Mouse (Mus musculus) granulocyte monocyte progenitor cell, adult 5-6 weeks (primary cell): Measurements from ENCODE around the gene Fam25c. TPM values are rescaled to one million over a fixed set of nuclear protein-coding genes. Genes with fewer than 3 reads are reported as not detected.
A peak's percentile ranks its signal among the peaks of the same experiment; 100 is the strongest.
"Not testable (repeated sequence)": the region's sequence is repeated elsewhere in the genome, so short reads cannot be mapped to it uniquely, and the experiment has no call there.

Source experiments
- ATAC-seq: replicated peaks from 2 replicates; pipeline ENCODE4 v1.8.0; 2016; ENCODE audit warnings: mild to moderate bottlenecking, moderate TSS enrichment, inconsistent platforms; ENCODE audit not compliant: poor library complexity, severe bottlenecking
- total RNA-seq, 2 experiments: library from RNA; stranded (forward) in 1 of 2; stranded (reverse) in 1 of 2; fragments of 200-712, 200-1000 nt in 1 of 2; fragments of >200 nt in 1 of 2; fragmentation: Nextera tagmentation in 1 of 2; gene quantifications; 2 replicates each; pipeline ENCODE4 v1.2.3; 2014 to 2017

Fam25c gene
- total RNA-seq, 2 experiments from 2014 or later, result not detected

- no peak for ATAC-seq
These were observed 22.8 kb downstream of the Fam25c start for GRCm38 (mm10) chr14:34332476-34332875.

- no peak for ATAC-seq
These were observed 23.3 kb downstream of the Fam25c start for GRCm38 (mm10) chr14:34331886-34332285.

- no peak for ATAC-seq
These were observed 24.5 kb downstream of the Fam25c start for GRCm38 (mm10) chr14:34330657-34331158.

DNA sequence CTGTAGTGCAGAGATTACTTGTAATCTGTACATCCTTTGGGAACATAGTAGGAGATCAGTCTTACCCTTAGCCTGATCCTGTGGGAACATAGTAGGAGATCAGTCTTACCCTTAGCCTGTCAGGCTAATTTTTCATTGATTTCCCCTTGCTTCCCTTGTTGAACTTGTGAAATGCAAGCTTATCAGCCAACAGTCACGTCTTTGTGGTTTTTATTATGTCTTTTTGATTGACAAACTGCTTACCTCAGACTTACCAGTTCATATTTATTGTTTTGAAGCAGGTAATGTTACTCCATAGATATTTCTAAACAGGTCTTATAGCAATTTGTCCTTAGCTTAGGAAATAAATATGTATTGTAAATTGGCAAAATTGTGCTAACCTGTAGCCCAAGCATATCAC is 27.6 kb downstream of the Fam25c start:
- no peak for ATAC-seq

DNA sequence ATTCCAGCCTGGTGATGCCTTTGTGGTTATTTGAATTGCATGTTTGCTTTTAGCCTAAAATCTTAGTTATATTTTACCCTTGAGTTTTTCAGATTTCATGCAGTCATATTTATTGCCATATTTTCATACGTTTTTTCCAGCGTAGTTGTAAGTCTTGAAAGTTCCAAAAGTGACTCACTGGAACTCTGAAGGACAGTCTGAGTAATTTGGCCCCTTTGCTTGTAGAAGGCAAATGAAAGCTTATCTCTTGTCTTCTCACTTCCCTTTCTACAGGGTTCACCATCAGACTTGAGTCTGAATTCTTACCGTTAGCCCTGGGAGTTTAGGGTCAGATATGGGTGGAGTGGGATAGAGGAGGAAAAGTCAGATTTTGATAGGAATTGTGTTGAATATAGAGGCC is 28.6 kb downstream of the Fam25c start:
- ATAC-seq, result no peak

- ATAC-seq, result no peak
These were observed 31.6 kb downstream of the Fam25c start for GRCm38 (mm10) chr14:34323576-34324085.

- ATAC-seq, result no peak
These were observed 37.1 kb downstream of the Fam25c start for GRCm38 (mm10) chr14:34318113-34318512.

GRCm38 (mm10) chr14:34317431-34317830 is 37.8 kb downstream of the Fam25c start:
- ATAC-seq, result no peak

DNA sequence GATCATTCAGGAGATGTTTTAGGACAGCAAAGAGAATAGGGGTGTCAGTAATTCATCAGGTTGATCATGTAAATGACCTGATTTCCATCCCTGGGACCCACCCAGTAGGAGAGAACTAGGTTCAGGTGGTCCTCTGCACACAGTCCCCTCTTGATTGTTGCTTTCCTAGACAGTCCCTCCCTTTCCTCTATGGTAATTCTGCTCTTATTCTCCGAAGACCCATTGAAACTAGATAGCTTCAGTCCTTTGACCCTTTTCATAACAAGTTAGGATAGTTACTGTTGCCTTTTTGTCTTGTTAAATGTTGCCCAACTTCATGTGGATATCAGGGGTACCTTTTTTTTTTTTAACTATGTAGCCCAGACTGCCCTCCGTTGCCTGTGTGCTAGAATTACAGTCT is 38.9 kb downstream of the Fam25c start:
- no peak for ATAC-seq

GRCm38 (mm10) chr14:34314796-34315195 is 40.4 kb downstream of the Fam25c start:
- no peak for ATAC-seq

DNA sequence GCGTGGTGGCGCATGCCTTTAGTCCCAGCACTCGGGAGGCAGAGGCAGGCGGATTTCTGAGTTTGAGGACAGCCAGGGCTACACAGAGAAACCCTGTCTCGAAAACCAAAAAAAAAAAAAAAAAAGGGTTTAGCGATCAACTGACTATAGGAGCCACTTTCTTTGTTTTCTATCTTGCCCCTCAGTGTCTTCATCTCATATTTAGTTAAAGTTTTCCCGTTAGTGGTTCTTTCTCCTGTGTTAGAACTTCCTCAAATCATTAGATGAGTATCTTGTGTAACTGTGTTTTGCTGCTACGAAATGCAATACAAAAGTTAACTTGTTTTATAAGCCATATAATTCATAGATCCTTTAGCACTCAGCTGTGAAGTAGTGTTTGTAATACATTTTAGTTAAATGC is 40.9 kb downstream of the Fam25c start:
- ATAC-seq, result not testable (repeated sequence)

GRCm38 (mm10) chr14:34313612-34314011 is 41.6 kb downstream of the Fam25c start:
- ATAC-seq, result no peak

- ATAC-seq, result peak; percentile 2; the same call in 1 of the 2 replicates
These were observed 42.7 kb downstream of the Fam25c start for GRCm38 (mm10) chr14:34312339-34313048.

DNA sequence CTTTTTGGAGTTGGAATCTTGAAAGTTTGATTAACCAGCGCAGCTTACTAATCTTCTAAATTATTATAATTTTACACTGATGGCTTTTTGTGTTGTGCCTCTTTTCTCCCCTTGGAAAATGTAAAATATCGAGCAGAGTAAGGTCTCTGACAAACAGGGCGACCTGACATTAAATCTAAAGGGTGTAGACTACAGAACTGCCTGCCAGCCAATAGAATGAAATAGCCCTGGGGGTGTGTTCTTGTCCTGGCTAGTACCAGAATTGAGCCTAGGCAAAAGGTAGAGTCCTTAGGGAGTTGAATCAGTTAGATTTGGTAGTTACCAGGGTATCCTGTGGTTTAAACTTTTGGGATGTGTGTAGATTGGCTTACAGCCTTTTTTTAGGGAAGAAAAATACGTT is 43.5 kb downstream of the Fam25c start:
- no peak for ATAC-seq

GRCm38 (mm10) chr14:34311021-34311631 is 44.1 kb downstream of the Fam25c start:
- ATAC-seq, result peak; percentile 43

GRCm38 (mm10) chr14:34310234-34310965 is 44.8 kb downstream of the Fam25c start, which contains the start of the genes Shld2 and Glud1:
Gene Shld2 (minus strand): TSS chr14:34310493.
Gene Glud1 (plus strand): TSS chr14:34310727.
- ATAC-seq, result peak; percentile 80

GRCm38 (mm10) chr14:34309907-34310233 is 45.4 kb downstream of the Fam25c start:
- no peak for ATAC-seq

- no peak for ATAC-seq
These were observed 46.0 kb downstream of the Fam25c start for GRCm38 (mm10) chr14:34309266-34309665.

GRCm38 (mm10) chr14:34303265-34303680 is 52.0 kb downstream of the Fam25c start:
- no peak for ATAC-seq

GRCm38 (mm10) chr14:34302681-34303242 is 52.5 kb downstream of the Fam25c start:
- no peak for ATAC-seq
